Mouse (Mus musculus) kidney, adult 8-10 months (tissue): ENCODE results near the gene Sprtn.
A peak's percentile ranks its signal among the peaks of the same experiment; 100 is the strongest.

Source experiments
- DNase-seq, 2 experiments: peaks; one replicate each; pipeline ENCODE4 v3.0.0; 2022

Gene Sprtn

DNA sequence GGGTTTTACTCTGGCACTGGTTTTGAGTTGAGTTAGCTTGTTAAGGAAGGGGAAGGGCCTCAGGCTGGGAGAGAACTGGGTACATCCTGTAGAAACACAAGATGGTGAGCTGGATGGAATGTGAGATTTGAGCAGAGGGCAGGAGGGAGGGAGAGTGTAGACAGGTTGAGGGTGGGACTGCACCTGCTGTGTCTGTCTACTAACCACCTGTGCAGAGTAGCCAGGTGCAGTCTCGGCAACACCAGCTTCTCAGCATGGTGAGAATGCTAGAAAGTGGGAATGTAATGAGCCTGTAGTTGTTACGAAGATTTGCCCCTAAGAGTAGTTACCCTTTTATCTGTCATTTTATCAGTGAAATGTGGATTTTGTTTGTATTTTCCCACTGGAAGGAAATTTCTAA is 7.8 kb downstream of the Sprtn start:
- DNase-seq, result no peak

DNA sequence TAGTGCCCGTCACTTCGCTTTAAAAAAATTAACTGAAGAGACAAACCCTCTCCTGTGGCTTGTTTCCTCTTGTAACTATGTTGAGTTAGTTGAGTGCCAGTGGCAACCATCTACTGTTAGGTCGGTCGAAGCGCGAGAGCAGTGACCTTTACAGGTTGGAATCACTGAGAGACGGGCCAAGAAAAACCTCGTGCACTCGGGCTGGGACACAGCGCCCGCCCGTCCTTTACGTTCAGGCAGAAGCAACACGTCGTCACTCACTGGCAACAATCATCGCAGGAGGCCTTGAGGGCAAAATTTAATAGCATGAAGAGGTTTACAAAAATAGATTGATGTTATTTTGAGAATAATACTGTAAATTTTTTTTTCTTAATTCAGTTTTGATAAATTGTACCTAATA is 12.2 kb downstream of the Sprtn start:
- no peak for DNase-seq

DNA sequence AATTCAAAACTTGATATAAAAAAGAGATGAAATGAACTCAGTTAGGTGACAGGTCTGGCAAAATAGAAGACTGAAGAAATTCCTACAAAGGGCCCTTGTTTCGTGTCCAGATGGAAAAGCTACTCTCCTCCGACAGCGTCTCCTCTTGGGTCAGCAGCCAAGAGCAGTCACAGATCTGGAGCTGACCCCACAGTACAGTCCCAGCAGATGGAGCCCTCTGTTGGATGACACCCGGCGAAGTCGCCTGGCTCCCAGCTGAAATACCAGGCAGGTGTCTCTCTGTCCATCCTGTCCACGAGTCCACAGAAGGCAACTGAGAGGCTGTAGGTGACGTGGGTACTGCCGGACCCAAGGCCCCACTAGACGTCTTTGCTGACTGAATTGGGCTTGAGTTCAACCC is 12.7 kb downstream of the Sprtn start:
- DNase-seq, result no peak

DNA sequence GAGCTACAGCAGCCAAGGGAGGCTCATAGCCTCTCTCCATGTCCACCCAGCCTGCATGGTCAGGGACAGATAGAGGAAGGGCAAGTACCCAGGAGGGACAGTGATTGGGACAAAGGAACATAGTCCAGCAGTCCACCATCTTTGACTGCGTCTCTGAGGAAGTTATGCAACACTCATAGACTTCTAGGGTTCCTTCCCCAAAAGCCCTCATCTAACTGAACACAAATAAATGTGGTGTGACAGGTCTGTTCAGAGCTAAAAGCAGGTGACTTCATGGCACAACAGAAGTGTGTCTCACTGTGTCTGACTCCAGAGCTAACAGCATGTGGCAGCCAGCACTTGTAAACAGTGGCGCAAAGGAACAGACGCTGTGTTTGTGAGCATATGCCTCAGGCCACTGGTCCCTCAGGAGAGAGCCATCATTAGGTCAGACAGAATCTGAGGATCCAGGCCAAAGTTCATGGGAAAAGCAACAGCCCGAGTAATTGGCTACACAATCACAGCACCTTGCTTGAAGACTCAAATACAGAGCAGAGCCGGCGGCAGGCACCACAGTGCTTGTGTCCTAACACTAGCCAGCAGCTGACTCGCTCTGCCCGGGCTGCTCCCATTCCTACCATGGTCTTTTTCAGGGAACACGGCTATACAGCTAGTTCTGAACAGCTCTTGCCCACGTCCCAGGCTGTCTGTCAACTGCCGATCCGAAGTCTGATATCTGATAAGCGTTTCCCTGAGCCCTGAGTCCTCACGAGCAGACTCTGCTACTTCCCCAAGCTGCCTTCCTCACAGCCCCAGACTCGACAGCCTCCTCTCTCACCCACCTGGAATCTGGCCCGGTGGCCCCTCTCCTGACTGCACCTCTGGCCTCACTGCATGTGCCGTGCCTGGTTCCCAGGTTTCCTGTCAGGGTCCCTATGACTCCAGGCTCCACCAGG is 14.5 kb downstream of the Sprtn start:
- peak; percentile 49 to 56 for DNase-seq

DNA sequence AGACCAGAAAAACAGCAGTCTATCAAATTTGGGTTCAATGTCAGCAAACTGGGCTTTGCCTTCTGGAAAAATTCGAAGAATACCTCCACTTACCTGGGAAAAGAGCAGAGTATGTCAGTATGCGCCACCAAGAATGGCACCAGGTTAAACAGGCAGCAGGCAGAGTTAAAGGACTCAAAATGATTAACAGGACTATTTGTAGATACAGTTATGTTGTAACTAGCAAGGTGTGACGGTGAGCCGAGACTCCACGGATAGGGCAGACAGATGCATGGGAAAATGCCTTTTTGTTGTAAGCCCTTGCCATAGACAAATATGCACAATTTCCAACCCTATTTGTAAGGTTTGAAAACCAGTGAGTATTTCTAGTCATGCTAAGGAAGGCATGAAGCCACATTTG is 16.4 kb downstream of the Sprtn start:
- DNase-seq, result peak; percentile 45

DNA sequence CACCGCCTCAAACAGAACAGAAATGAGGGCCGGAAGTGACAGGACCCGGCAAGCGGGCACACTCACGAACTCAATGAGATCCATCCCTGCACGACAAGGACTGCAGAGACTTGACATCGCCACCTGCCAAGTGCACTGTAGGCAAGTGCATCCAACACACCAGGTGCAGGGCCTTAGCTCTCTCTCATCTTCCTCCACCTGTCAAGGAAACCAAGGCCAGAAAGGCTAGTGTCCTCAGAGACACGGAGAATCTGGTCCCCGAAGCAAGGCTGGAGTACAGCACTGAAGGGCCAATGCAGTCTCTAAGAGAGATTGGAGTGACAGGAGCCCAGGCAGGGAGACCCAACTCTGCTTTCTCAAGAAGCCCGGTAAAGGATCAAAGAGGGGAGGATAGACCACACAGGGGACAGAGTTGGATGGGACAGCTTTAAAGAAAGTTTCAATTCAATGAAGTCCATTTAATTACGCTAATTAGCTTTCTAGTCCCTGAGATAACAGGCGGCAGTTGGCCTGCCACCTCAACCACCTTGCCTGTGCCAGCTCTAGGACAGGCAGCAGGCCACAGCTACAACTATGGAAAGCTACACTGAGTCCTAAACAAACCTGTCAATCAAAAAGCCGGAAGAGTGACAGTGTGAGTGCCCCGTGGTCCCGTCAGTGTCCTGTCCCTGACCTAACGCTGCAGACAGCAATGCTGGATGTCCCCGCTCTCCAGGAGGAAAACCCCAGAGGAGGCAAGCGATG is 20.2 kb downstream of the Sprtn start:
- DNase-seq, result no peak

DNA sequence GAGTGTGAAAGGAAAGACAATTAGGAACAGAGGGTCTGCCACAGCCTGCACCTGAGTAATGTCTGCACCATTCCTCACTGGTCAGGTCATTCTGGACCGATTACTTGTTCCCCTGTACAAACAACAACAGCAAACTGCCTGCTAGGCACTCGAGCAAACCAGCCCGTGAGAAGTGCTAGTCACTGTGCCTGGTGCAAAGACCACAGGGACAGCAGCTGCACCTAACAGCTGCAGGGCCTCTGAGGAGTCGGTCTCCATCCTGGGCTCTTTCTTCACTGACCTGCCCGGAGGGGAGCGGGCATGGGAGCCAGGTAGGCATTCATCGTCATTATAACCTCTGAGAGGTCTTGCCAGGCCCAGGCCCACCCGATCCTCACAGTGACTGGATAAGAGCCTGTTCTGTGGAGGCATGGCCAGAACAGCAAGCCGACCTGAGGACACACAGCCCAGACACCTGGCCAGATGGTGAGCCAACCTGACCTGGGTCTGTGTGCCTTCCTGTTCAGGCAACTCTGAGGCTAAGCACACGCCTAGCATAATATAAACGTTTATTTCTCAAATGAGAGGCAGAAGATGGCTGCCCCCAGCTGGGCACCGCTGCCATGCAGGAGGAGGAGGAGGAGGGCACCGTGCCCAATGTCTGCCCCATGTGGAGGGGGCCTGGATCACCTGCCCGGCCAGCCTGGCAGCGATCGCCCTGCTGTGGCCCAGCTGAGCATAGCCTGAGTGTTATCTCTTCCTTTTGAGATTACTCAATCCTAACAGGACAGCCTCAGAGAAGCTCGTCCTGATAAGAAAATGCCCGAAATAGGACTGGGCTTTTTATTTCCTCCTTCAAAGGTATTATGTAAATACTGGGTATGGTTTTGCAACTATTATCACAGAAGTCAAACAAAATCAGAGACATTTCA is 23.9 kb downstream of the Sprtn start:
- no peak for DNase-seq

DNA sequence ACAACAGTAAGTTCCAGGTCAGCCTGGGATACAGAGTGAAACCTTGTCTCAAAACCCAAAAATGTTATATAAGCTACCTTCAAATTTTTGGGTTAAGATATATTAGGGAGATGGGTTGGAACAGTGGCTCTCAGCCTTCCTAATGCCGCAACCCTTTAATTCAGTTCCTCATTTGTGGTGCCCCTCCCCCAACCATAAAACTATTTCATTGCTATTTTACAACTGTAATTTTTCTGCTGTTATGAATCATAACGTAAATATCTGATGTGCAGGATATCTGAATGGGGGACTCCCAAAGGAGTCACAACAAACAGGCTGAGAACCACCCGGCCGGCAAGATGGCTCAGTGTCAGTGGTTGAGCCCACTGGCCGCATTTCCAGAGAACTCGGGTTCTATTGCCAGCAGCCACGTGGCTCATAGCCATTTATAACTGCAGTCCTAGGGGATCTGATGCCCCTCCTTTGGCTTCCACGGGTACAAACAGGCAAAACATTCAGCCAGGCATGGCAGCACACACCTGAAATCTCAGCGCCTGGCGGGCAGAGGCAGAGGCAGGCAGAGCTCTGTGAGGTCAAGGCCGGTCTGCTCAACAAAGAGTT is 24.9 kb downstream of the Sprtn start:
- no peak for DNase-seq

DNA sequence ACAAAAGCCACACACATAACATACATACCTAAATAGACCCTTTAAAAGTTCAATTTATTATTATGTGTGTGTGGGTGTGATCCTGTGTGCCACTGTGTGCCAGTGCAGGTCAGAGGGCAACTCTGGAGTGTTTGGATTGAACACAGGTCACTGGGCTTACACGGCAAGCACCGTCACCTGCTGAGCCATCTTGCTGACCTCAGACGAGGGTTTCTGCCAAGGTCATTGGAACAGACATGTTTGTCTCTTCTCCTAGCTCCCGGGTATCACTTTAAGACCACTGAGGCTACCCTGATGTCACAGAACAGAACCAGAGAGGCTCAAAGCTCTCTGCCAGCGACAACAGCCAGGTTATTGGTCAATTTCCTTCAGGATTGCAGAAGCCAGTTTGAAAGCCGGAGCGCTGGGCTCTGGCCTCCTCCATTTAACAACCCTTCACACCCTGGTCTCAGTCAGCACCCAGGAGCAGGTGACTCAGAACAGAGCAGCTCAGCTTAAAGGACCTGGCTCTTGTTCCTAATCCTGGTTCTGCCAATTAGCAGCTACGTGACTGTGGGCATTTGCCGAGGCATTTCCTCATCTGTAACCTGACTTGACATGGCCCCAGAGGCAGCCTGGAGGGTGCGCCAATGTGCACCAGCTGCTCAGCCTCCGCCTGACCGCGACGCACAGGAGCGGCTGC is 26.4 kb downstream of the Sprtn start:
- no peak for DNase-seq

DNA sequence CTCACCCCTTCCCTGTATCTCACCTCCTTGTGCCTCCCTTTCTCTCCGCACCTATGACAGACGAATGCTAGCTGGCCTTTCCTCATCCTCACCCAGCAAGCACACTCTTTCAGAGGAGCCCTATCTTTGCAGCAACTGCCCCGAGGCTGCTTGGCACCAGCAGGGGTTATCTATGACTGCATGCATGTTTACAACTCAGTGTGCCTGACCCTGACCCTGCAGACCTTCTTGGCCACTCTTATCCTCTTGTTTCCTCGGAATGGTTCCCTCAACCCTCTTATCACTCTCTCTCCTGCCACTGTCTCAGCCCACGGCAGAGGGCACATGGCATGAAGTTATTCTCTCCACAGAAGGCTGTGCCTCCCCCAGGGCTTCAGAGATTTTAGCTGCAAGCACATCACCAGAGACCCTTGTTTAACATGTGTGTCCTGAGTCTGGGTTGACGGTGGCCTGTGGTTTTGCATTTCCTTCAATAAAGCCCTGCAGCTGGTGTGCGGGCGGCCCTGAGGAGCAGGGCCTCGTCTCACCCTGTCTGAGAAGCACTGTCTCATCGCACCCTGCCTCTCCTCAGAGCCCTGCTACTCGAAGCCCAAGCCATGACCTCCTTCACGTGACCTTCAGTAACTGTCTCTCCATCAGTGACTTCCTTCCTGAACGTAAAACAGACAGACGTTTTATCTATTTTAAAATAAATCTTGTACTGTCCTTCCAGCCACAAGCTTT is 28.0 kb downstream of the Sprtn start:
- no peak for DNase-seq

DNA sequence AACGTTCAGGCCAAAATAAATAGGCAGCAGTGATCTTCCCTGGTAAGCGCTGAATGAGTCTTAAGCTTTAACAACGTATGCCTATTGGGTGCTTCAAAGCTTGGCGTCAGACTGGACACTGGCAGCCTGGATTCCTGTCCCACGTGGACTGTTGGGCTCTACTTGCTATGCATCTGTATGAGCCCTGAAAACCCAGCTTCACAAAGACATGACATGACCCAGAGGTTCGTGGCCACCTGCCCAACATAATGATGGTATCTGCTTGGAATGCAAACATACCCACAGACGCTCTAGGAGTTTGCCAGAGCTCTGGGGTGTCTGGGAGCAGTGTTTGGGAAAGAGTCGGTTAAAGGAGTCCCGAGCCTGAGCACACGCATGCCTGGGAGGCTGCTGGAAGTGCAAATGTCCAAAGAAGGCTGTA is 28.7 kb downstream of the Sprtn start:
- peak in 1 of 2 experiments; percentile 67 for DNase-seq

DNA sequence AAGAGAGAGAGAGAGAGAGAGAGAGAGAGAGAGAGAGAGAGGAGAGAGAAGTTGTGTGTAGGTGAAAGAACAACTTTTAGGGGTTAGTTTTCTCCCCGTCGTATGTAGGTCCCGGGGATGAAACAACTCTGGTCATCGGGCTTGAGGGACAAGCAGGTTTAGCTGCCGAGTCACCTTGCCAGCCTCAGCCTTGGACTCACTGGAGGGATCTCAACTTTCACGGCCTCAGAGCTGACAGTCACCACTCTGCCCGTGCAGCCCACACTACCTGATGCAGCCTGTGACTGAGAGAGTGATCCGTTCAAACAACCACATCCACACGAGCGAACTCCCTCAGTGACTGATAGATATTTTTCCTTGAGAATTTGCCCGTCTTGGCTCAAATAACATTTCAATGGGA is 31.3 kb downstream of the Sprtn start:
- DNase-seq, result no peak

DNA sequence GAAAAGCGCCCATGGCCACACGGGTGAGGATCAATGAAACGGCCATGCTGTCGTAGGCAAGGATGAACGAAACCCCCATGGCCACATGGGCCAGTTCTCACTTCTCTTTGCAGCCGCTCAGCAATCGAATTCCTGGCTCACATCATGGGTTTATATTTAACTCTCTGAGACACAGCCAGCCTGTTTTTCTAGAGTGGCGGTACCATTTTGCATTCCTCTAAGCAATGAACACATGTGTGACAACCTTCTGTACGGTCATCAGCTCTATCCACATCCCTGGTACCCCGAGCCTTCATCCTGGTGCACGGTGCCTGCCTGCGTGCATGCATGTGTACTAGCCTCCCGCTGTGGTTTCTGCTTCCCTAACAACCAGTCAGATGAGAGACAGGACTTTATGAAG is 32.4 kb downstream of the Sprtn start:
- DNase-seq, result peak in 1 of 2 experiments; percentile 36

DNA sequence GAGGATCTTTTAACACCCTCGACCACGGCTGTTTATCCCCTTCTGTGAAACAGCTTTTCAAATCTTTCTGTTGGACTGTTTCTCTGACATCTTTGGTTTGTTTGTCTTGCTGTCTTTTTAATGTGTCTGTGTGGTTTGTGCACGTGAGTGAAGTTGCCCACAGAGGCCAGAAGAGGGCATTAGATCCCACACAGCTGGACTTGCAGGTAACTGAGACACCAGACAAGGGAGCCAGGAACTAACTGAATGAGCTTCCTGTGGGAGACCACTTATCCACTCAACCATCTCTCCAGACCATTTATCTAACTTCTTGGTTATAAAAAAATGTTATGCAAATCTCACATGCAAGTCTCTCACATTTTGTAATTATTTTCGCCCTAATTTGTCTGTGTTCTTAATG is 33.0 kb downstream of the Sprtn start:
- no peak for DNase-seq

DNA sequence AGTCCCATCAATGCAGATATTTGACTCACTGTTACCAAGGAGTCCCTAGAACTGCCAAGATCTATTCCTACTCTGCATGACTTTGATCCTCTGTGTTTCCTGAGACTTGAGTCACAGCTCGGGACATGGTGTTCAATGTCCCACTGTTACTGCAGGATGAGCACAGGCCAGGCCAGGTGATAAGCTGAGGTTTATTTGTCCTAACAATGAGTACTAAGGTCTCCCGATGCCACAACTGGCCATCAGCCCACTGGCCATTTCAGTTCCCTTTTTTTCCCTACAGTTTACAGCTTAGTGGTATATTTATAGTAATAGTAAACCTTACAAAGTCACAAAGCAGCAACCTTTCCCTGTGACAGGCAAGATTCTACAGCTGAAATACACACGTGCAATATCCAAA is 34.7 kb downstream of the Sprtn start:
- no peak for DNase-seq

DNA sequence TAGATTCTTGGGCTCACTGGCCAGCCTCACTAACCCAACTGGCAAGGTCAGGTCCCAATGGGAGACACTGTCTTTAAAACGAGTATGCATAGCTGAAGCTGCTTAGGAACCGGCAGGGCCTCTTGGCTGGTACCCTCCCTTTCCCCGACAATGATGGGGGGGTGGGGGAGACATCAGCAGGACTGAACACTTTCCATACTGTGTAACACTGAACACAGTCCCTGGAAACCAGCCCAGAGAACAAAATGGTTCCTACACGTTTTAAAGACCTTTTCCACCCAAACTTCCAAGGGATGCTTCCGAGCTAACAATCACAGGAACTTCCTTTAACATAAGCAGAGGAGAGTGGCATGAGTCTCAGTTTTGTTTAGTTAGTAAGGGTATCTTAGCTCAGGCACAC is 37.4 kb downstream of the Sprtn start:
- DNase-seq, result no peak

DNA sequence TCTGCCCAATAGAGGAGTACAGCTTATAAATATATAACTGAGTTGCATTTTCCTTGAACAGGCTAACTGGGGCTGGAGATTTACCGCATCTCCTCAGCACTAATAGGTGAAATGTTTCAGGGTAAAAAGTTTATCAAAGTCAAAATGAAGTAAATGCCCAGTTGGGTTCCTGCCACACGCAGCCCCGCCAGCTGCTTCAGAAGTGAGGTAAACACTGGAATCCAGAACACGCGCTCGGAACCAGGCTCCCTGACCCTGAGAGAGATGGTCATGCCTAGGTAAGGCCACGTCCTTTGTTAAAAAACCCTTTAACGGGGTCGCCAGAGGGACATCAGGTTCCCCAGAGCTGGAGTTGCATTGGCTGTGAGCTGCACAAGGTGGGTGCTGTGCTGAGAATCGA is 39.0 kb downstream of the Sprtn start:
- DNase-seq, result no peak

DNA sequence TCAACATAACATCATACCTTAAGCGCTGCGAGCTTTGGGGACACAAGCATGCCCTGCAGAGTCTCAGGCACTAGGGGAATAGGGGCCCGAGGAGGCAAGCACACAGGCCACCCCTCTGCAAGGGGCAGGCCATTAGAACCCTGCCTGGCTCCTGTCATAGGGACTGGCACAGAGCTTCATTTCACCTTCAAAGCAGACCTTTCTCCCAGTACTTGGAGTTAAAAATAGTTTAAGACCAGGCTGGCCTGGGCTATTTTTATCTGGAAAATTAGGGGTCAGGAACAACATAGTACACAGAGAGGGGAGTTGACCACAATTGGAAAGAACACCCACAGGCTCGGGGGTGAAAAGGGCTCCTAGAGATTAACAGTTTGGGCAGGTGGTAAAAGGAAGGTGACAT is 39.6 kb downstream of the Sprtn start:
- DNase-seq, result no peak

DNA sequence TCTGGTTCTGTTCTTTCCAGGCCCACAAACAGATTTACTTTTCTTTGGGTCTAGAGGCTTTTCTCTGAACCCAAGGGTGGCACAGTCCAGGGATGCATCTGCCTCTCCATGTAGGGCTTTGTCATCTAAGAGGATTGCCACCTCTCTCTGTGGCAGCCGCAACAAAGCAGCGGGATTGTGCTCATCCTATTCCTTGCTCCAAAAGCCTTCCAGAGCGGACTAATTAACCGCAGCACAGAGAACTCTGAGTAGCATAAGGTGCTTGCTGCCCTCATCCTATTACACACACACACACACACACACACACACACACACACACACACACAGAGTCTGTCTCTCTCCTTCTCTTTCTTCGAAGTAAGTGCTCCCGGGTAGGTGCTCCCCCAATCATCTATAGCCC is 46.1 kb downstream of the Sprtn start:
- DNase-seq, result no peak

DNA sequence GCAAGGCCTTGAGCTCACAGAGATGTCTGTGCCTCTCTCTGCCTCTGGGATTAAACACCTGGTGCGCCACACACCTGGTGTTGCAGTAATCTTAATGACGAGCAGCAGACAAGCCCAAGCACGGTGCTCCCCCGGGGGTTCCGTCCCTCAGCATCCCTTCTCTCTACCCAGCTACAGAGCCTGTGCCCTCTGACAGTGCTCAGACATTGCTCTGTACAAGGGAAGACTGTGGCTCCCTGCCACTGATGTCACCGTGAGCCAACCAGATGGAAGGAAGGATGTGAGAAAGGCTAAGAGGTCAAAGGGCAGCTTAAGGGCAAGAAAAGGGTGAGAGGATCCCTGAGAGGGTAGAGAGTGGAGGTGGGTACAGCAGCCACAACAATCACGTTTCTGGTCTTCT is 46.7 kb downstream of the Sprtn start:
- no peak for DNase-seq
